Mouse (Mus musculus) megakaryocyte-erythroid progenitor cell, adult 5-6 weeks (primary cell): ENCODE results near the gene Ror1. TPM values are rescaled to one million over a fixed set of nuclear protein-coding genes. Genes with fewer than 3 reads are reported as not detected.

ENCODE experiments used
- ATAC-seq: replicated peaks from 2 replicates; pipeline ENCODE4 v1.8.0; 2016; ENCODE audit warnings: mild to moderate bottlenecking, inconsistent platforms; ENCODE audit not compliant: severe bottlenecking, poor library complexity, low FRiP score, low TSS enrichment
- total RNA-seq, 2 experiments: library from RNA; stranded (forward) in 1 of 2; stranded (reverse) in 1 of 2; fragments of 200-1000, 215-1000 nt in 1 of 2; fragments of >200 nt in 1 of 2; fragmentation: Nextera tagmentation in 1 of 2; gene quantifications; 2 replicates each; pipeline ENCODE4 v1.2.3; 2014 to 2017

Ror1 gene
- total RNA-seq, 2 experiments from 2014 or later: not detected

DNA sequence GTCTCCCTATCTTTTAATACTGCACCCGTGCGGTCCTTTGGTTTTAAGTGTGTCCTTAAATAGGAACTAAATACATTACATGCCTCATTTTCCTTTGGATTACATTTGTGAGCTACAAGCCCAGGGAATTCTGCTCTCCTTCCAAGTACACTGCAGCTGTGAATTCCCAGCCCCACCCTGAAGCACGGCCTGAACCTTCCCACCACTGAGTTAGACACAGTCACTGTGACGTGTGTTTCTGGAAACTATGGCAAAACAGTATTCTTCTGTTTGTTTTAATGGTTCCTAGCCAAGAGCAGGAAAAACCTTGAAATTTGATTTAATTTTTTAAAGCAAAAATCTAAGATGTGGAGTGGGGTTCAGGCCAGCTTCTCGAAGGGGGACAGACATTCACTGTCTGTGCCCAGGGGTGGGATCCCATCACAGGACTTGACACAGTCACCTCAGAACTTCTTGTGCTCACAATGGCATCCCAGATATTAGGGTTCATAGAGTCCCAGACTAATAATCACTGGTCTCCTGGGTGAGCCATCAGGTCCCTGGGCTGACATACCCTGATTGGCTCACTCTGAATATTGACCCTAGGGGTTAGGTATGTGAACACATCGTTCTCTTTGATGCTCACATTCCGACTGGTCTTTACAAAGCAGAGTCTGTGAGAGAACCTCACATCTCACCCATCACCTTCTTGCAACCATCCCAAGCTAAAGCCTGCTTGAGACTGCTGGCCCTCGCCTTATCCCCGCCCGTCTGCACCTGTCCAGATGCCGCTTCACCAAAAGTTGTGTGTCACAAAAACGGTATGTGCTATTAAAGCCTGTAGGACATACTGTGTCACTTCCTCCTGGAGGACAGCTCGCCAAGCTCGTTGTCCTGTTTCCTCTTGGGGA lies 306.2 kb downstream of the Ror1 start:
- no peak for ATAC-seq

DNA sequence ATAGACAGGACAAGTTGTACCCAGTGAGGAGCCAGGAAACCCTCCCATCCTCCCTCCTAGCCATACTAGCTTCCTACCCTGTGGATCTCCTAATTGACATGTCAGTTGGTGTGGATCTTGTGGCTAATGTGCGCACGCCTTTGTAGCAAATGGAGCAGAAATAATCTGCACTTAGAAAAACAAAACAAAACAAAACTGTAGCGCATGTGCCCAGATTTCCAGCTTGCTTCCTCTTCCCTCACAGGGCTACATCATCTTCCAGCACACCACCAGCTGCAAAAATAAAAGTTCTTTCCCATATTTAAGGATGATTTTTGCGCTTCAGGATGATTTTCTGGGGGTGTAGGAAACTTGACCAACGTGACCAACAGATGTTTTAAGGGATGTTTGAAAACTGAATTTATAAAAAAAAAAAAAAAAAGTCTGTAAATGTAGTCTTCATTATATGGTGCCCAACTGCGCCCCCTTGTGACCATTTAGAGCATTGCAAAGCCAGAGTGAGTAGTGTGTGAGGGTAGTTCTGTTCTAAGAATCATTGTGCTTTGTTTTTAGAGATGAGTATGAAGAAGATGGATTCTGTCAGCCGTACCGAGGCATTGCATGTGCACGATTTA lies 311.8 kb downstream of the Ror1 start:
- no peak for ATAC-seq

DNA sequence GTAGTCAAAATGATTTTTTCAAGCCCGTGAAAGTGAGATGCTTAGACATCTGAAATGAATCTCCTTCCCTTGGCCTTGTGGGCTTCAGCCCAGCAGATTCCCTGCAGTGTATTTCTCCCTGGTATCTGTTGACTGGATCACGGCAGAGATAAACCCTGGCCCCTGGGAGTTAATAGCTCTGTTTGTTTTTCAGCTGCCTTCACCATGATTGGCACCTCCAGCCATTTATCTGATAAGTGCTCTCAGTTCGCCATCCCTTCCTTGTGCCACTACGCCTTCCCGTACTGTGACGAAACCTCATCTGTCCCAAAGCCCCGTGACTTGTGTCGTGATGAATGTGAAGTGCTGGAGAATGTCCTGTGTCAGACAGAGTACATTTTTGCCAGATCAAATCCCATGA lies 313.9 kb downstream of the Ror1 start:
- no peak for ATAC-seq

DNA sequence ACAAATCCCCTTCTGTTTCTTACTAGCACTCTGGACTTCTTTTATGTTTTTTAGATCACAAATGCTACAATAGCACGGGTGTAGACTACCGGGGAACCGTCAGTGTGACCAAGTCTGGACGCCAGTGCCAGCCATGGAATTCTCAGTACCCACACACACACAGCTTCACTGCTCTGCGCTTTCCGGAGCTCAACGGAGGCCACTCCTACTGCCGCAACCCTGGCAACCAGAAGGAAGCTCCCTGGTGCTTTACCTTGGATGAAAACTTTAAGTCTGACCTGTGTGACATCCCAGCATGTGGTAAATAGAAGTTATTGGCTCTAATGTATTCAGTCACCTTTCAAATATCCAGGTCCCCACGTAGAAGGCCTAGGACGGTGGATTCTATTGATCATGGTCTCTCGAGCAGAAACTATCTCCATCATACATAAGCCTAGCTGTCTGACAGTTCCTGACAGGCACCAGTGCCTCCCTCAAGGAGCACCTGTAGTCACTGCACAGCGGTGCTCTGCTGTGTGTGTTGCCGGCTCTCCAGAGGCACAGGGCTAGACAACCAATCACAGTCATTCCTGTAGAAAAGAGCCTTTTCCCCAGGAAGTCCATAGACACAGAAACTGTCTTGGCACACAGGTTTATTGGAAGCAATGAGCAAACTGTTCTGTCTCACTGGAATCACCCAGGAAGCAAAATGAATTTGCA lies 316.4 kb downstream of the Ror1 start:
- ATAC-seq: no peak

DNA sequence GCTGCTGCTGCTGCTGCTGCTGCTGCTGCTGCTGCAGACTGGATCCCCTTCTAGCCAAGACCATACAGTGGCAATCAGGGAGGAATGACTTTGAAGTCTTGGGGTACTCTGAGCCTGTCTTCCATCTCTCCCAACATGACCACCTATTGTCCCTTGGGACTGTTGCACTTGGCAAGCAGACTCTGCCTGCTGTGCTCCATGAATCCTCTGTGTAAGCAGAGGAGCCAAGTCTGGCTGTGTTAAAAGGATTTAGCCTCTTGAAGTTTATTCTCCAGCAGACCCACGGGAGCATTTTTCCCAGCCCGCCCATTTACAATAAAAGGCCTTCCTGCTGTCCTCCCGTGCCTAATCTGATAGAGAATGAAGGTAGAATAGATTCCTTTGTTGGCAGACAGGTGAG lies 327.2 kb downstream of the Ror1 start:
- ATAC-seq: no peak

DNA sequence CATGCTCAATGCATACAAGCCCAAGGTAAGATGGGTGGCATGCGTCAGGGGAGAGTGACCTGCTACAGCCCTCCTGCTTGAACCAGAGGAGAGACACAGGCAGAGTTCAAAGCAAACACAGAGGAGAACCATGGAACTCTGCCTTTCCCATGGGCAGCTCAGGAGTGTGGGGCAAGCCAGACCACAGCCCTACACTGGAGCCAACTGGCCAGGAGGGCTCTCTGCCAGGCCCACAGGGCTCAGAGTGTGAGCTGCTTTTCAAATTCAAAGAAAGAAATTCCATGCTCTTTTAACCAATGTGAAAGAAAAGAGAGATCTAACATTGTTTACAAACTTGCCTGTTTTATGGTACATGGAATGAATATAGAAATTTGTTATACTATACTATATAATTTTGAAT lies 330.5 kb downstream of the Ror1 start:
- no peak for ATAC-seq

DNA sequence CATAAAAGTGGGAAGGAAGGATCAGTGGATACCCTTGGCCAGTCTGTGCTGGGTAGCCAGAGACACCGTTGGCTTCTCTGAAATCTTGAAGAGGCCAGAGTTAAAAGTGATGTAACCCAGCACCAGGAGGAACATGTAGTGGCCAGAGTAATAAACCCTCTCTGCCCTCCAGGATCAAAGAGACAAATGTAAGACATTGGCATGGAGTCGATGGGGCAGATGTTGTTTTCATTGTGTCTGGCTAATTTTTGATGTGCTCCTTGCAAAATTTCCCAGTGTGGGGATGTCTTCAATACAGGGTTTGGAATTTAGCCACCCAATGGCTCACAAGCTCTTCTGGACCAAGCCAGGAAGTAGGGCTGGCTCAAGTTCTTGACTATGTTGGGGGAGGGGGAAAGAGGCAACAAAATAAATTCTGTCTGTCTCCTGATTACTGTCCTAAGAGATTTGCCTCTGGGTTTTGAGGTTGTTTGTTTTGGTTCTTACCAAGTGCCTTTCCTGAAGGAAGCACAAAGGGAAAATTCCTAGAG lies 333.8 kb downstream of the Ror1 start:
- no peak for ATAC-seq

DNA sequence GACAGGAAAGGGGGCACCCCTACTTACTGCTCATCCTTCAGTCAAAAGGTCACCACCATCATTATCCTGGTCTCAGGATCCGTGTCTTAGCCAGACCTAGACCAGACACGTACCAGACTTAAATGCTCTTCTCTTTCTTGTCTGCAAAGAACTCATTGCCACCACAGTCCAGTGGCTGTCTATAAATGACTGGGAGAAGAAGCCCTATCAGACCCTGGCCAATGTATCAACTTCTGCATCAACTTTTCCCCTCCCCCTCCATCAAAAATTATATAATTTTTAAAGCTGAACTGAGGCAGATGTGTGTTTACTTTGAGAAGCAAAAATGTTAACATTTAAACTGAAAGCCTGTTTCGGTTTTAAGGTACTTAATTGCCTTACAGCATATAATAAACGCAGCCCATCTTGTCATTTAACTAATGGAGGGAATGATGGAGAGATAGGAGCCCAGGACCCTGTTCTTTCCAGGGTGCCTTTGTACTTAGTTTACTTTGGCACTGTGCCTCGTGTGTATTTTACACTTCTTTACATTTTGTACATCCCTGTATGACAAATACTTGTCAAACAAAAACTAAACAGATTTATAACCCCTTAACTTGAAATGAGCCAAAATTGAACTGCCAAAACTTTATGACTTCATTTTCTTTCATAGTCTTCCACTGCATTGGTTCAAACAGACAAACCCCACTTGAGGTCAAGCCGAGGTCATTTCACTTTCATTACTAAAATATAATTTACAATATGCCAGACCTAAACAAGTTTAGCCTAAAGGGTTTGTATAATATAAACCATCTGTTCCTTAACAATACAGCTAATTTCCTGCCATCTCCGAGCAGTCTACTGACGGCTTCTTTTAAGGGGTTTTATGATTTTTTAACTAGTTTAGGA lies 339.9 kb downstream of the Ror1 start:
- ATAC-seq: no peak

DNA sequence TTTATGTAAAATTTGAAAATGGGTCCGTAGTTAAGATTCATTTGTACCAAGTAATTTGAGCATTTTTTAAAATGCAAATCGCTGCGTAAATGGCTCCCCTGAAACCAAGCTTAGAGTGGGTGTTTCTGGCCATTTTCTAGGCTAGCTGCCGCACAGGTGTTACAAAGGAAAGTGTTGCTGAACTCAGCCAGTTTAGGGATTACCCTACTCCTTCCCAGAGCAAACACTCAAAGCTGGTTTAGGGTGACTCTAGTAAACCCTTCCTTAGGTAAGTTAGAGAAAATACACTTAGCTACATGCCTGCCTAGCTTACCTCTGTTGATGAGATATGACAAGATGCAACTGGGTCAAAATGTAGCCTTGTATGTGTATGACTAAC lies 340.6 kb downstream of the Ror1 start:
- ATAC-seq: no peak

DNA sequence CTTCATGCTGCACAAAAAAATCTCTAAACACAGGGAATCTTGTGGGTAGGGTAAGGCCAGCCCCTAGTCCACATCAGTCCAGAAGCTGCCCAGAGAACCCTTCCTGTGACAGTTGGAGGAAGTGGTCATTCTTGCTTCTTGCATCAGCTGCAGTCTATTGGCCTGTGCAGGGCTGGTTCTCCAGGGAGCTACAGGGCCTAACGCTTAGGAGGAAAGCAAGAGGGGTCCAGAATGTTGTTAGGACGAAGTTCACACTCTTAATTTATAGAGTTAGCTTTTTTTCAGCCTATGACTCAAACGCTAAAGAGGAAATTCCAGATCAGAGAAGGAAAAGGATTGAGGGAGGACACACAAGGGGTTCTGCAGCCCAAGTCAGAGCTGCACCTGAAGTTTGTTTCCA lies 351.3 kb downstream of the Ror1 start:
- ATAC-seq: no peak

DNA sequence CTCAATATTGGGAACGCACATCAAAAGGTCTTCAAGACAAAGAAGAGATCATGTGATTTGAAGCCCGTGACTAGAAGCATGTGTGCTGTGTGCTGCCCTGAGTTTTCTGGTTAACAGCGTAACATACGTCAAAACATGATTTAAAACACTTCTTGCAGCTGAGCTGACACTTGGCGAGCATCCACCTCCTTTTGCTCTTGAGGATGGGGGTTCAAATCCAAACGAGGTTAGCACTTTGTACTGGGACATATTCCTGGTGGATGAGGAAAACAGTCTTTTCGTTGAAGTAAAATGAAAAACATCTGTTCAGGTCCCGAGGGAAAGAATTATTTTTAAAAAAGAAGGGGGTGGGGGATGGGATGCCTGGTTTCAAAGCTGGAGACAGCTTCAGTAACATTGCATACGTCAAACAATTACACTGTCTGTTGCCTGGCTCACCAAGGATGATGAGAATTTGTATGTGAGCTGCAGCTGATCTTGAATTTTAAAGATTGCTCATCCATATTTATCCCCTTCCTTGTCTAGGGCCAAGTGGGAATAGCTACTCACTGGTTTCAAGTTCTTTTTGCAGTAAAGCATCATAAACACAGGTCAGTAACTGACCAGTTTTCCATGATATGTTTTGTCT lies 367.0 kb downstream of the Ror1 start:
- no peak for ATAC-seq

DNA sequence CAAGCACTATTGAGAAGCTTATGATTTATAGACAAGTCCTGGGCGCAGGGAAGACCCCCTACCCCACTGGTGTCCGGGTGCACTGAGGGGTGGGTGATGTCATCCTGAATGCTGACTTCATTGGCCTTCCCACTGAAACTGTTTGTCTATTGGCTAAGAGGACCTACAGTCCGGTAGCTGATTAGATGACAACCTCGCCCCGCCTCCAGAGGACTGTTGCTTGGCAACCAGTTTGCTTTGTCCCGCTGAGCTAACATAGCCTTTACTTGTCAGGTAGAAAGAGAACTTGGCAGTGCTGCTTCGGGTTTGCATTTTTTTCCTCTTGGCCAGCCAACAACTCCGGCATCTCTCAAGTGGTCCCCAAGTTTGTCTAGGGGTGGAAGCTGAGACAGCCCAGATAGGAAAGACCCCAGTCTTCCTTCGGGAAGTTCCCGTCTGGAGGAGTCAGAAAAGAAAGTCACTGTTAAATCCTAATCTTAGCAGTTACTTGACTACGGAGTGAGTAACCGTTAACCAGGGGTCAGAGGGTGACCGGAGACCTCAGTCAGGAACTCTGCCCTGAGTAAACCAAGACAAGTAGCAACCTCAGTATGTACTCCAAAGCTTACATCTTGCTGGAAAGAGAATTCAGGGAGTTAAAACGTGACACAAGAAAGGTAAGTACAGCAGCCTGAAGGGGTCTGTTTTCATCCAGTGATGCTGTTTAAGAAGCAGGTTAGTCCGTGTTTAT lies 383.2 kb downstream of the Ror1 start, which contains the start of gene Ube2u:
TSS of gene Ube2u (plus strand) at position 258 of the 730 bp plus-strand sequence.
- no peak for ATAC-seq

DNA sequence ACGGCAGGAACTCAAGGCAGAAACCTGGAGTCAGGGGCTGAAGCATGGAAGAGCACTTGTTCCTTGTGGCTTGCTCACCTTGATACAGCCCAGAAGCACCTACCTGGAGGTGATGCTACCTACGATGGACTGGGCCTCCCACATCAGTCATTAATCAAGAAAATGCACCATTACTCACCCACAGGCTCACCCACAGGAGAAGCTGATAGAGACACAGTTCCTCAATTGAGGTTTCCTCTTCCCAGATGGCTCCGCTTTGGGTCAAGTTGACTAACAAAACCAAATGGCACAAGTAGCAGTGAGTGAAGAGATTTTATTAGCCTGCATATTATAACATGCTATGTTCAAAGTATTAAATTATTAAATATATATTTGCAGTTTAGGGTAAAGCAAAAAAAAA lies 392.9 kb downstream of the Ror1 start:
- no peak for ATAC-seq

Other genes starting within 250 kb of the Ror1 start
- gene Pgm1, start 166.4 kb upstream of the Ror1 start, total RNA-seq (2014; fragmentation: Nextera tagmentation): 2.2 and 4.1 TPM in 2 replicates
- gene Pgm1, start 166.4 kb upstream of the Ror1 start, total RNA-seq (2017): 7.2 and 8.3 TPM in 2 replicates
- gene Itgb3bp, start 166.0 kb upstream of the Ror1 start, total RNA-seq (2014; fragmentation: Nextera tagmentation): 30.5 and 32.2 TPM in 2 replicates
- 16.1 and 35.0 TPM in 2 replicates for gene Itgb3bp, start 166.0 kb upstream of the Ror1 start, total RNA-seq (2017)